ENCODE assay signal across 15 mouse cellular contexts in the genomic region with DNA sequence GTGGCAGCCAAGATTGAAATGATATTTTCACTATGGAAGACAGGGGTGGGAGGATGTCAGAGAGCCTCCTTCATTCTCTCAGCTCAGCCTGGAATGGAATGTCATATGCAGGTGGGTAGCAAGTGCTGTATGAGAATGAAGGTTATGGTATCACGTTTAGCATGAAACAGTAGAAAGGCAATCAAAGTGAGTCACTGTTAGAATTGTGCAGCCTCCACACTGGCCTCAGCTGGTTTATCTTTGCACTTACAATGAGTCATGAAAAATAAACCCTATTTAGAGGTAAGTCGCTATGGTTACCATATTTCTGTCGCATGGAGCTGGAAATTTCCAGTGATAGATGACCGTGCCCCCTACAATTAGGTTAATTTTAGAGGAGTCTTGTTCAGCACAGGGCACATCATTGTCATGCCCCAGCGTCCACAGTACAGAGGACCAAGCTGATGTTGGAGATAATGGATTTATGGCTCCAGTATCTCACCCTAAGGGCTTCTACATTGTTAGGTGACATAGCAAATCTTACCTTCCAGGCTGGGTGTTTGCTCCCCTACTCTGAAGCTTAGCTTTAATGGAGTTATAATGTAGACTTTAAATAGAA.
DNase-seq lines count a peak whose midpoint lies in the region; ATAC-seq and TF ChIP-seq lines count a peak whose summit lies in the region.
"Had no signal": no experiment of that assay in that cellular context is flagged by ENCODE, and none has a peak within 500 bp of the region (broad histone marks: within the 10 kb centered on the region; RNA-seq: fewer than 3 reads in every experiment).

No protein-coding gene starts in this region.

- no peak for TF ChIP-seq CTCF in midbrain, postnatal 0 days (IDR thresholded peaks at IDR 0.05)
- TF ChIP-seq CTCF in kidney, adult 2 months (conservative IDR thresholded peaks at IDR 0.05; ENCODE audit: insufficient read depth, insufficient read length, low read depth, low read length), result no peak

- WGBS in intestine, embryonic 14.5 days, result 67% methylated on average over 5 of the region's 5 CpGs
- WGBS in midbrain, postnatal 0 days, result 66% methylated on average over 5 of the region's 5 CpGs
- 67% methylated on average over 5 of the region's 5 CpGs for WGBS in kidney, adult 2 months

- peak; percentile 70 for ATAC-seq in intestine, embryonic 14.5 days (replicated peaks; ENCODE audit: low FRiP score, low TSS enrichment, low read depth)
- no peak for ATAC-seq in midbrain, postnatal 0 days (ENCODE audit: low FRiP score)
- ATAC-seq in erythroid progenitor cell, adult 5-6 weeks (replicated peaks; ENCODE audit: low FRiP score, poor library complexity, severe bottlenecking), result no peak

- no peaks in the 10 kb centered on the region for H3K27me3 ChIP-seq in intestine, embryonic 14.5 days (replicated peaks; ENCODE audit: control insufficient read depth, insufficient read depth, low read length)
- H3K27me3 ChIP-seq in midbrain, postnatal 0 days (ENCODE audit: insufficient read depth, low read length), result no peaks in the 10 kb centered on the region
- H3K27me3 ChIP-seq in kidney, adult 2 months (replicated peaks; ENCODE audit: control insufficient read depth, insufficient read depth, low read length), result no peaks in the 10 kb centered on the region

- no peak overlapping the region for H3K9ac ChIP-seq in intestine, embryonic 14.5 days (ENCODE audit: low read length)
- no peak overlapping the region for H3K9ac ChIP-seq in midbrain, postnatal 0 days (replicated peaks; ENCODE audit: low read length, poor library complexity, severe bottlenecking)

- no peaks in the 10 kb centered on the region for H3K4me1 ChIP-seq in intestine, embryonic 14.5 days (replicated peaks; ENCODE audit: control insufficient read depth, insufficient read depth, low read length)
- no peaks in the 10 kb centered on the region for H3K4me1 ChIP-seq in midbrain, postnatal 0 days (ENCODE audit: insufficient read depth, low read length)
- H3K4me1 ChIP-seq in kidney, adult 2 months (ENCODE audit: control insufficient read depth, insufficient read depth, low read length), result no peaks in the 10 kb centered on the region

- H3K9me3 ChIP-seq in intestine, embryonic 14.5 days (ENCODE audit: control insufficient read depth, low read length), result no peaks in the 10 kb centered on the region
- no peaks in the 10 kb centered on the region for H3K9me3 ChIP-seq in midbrain, postnatal 0 days (ENCODE audit: low read length)

- H3K36me3 ChIP-seq in intestine, embryonic 14.5 days (ENCODE audit: control insufficient read depth, insufficient read depth, low read length), result no peaks in the 10 kb centered on the region
- no peaks in the 10 kb centered on the region for H3K36me3 ChIP-seq in midbrain, postnatal 0 days (ENCODE audit: insufficient read depth, low read length)
- no peaks in the 10 kb centered on the region for H3K36me3 ChIP-seq in kidney, adult 2 months (ENCODE audit: control insufficient read depth, insufficient read depth, low read length)

- DNase-seq in layer of hippocampus, adult 18-20 months (ENCODE audit: low spot score in 2 of 2), result peak; percentile 14 to 65
- DNase-seq in layer of hippocampus, postnatal 10 days (ENCODE audit: low spot score in 2 of 2), result no peak
- DNase-seq in brain, adult 2 months (ENCODE audit: low read depth, low spot score), result peak; percentile 84
- no peak for DNase-seq in intestine, embryonic 14.5 days (ENCODE audit: low spot score)
- peak; percentile 11 for DNase-seq in midbrain, postnatal 0 days (ENCODE audit: low spot score)
- no peak for DNase-seq in thymus, postnatal 0 days (ENCODE audit: low spot score)
- no peak for DNase-seq in kidney, adult 2 months
- DNase-seq: cerebellum, postnatal 10 days; heart, postnatal 10 days; kidney, postnatal 10 days; thymus, adult 18-20 months had no signal

- no peak overlapping the region for H3K4me2 ChIP-seq in intestine, embryonic 14.5 days (ENCODE audit: low read length)
- no peak overlapping the region for H3K4me2 ChIP-seq in midbrain, postnatal 0 days (ENCODE audit: low read depth, low read length, poor library complexity, severe bottlenecking)
- H3K4me2 ChIP-seq: liver, embryonic 11.5 days had no signal

- no peak overlapping the region for H3K27ac ChIP-seq in intestine, embryonic 14.5 days (ENCODE audit: low read depth)
- H3K27ac ChIP-seq in midbrain, postnatal 0 days (ENCODE audit: low read depth, low read length), result no peak overlapping the region
- H3K27ac ChIP-seq in kidney, adult 2 months (ENCODE audit: insufficient read depth, low read depth, low read length), result no peak overlapping the region

- no peak for TF ChIP-seq POLR2A in kidney, adult 2 months (IDR thresholded peaks at IDR 0.05; ENCODE audit: low read depth, low read length)

- H3K4me3 ChIP-seq in intestine, embryonic 14.5 days (ENCODE audit: low read depth, low read length), result no peak overlapping the region
- H3K4me3 ChIP-seq in midbrain, postnatal 0 days (ENCODE audit: low read depth, low read length), result no peak overlapping the region
- H3K4me3 ChIP-seq in kidney, adult 2 months (ENCODE audit: insufficient read depth, low read depth, low read length), result no peak overlapping the region
- H3K4me3 ChIP-seq: erythroblast, embryonic 14.5 days; myocyte had no signal

Comparison
In these comparisons a context has a peak if more than half of its experiments do, and no peak if none do; other contexts are left out.
1. DNase-seq: peak in layer of hippocampus, adult 18-20 months (2 of 2), brain, adult 2 months (single experiment) and midbrain, postnatal 0 days (single experiment); none in layer of hippocampus, postnatal 10 days (0 of 2), intestine, embryonic 14.5 days (single experiment), thymus, postnatal 0 days (single experiment) and kidney, adult 2 months (single experiment).